Mouse (Mus musculus): ENCODE measurements around the gene Clasp2. TPM values are rescaled to one million over a fixed set of nuclear protein-coding genes. Genes with fewer than 3 reads are reported as not detected.
"Not testable (repeated sequence)": the region's sequence is repeated elsewhere in the genome, so short reads cannot be mapped to it uniquely, and the experiment has no call there.

The Clasp2 gene
- polyA plus RNA-seq (2016; fragmentation: Nextera tagmentation; extraction: Ambion mirVana): 23.1 and 24.2 TPM in 2 replicates

DNA sequence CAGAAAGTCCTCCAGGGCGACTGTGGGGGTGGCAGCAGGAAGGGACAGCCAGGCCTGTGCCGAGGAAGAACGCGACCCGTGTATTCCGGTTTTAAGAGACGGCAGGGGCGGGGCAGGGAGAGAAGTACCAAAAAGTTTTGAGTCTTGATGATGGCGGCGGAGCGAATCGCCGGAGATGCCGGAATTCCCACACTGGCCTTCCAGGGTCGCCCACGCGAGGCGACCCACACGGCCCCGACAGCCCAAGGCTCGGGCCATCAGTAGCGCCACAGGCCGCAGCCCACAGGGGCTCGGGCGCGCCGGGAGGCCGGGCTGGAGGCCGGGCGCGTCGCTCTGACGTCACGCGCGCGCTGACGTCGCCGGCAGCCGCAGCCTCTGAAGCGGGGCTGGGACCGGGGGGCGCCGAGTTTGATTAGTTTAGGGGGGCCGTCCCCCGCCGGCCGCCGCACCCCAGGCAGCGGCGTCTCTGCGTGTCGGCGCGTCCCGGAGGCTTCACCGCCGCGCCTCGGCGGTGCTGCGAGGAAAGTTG, at the start of gene Clasp2:
Gene Clasp2, plus strand, starts transcription at position 366 of the 529 bp plus-strand sequence.
- no peaks in the 10 kb centered on the region for H3K36me3 ChIP-seq
- H3K9me3 ChIP-seq (replicated peaks): no peaks in the 10 kb centered on the region
- peaks cover 47% of the 10 kb centered on the region for H3K4me1 ChIP-seq
- H3K4me3 ChIP-seq: peak within 1 kb of the TSS; percentile 77
- no peaks in the 10 kb centered on the region for H3K27me3 ChIP-seq (replicated peaks)
- peak within 1 kb of the TSS; percentile 84 for H3K4me2 ChIP-seq
- peak; percentile 92 for ATAC-seq
- peak within 1 kb of the TSS; percentile 92 for H3K9ac ChIP-seq
- under 1% methylated on average over 60 of the region's 63 CpGs for WGBS (ENCODE audit: insufficient replicate concordance)
- H3K27ac ChIP-seq: peak within 1 kb of the TSS; percentile 82

DNA sequence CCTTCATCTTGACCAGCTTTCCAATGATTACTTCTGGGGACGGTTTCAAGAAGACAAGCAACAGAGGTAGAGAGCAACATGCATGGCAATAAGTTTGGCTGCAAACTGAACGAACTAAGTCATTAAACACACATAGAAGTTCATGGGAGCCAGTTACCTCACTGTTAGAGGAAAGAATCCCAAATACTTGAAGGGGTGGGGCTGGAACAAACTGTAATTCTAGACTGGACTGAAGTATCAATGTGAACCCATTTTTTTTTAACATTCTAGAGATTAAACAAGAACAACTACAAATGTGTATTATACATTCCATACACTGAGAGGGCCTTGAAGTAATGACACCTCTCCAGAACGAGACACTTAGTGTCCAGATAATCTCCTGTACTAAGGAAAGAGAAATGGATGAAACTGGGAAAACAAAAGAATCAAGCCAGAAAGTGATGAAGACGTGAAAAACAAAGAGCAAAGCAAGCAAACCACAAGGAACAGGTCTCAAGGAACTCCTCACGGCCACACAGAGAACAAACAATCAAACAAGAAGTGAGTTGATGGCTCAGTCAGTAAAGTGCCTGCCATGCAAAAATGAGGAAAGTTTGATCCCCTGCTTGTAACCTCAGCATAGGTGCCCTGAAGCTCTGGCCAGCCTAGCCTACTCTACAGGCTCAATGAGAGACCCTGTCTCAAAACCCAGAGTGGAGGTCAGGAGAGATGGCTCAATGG, 39.7 kb upstream of the Clasp2 start:
- no peaks in the 10 kb centered on the region for H3K27me3 ChIP-seq (replicated peaks)
- WGBS (ENCODE audit: insufficient replicate concordance): 75% methylated on average over 5 of the region's 5 CpGs
- H3K27ac ChIP-seq: no peak overlapping the region
- peaks cover 33% of the 10 kb centered on the region for H3K36me3 ChIP-seq
- ATAC-seq: no peak
- peaks cover 41% of the 10 kb centered on the region for H3K4me1 ChIP-seq
- H3K4me3 ChIP-seq: no peak overlapping the region
- no peaks in the 10 kb centered on the region for H3K9me3 ChIP-seq (replicated peaks)
- H3K4me2 ChIP-seq: no peak overlapping the region
- no peak overlapping the region for H3K9ac ChIP-seq

DNA sequence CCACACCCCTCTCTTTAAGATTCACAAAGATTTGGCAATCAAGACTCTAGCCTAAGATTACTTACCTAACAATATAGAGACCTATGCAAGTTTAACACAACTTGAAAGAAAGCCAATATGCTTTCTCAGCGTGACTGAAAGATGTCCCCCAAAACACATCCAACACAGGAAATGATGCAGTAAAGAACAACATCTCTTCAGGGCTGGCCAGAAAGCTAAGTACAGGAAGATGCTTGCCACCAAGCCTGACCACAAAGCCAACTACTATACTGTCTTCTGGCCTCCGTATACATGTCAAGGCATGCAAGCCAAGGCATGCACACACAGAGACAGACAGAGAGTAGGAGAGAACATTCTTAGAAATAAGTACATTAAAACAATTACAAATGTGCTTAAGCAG, 35.2 kb upstream of the Clasp2 start:
- Histone ChIP-seq H3K4me2 (peak overlapping the region; percentile 84), H3K36me3 (0 out of 2 replicates have a peak, but pooled peaks cover 6% of the 10 kb centered on the region), H3K27ac (no peak overlapping the region), H3K9me3 (replicated peaks) (no peaks in the 10 kb centered on the region), H3K4me1 (peaks cover 55% of the 10 kb centered on the region), H3K9ac (peak overlapping the region; percentile 95), H3K27me3 (replicated peaks) (no peaks in the 10 kb centered on the region), H3K4me3 (peak overlapping the region; percentile 90)
- ATAC-seq: no peak
- 30% methylated on average over 2 of the region's 2 CpGs for WGBS (ENCODE audit: insufficient replicate concordance)

DNA sequence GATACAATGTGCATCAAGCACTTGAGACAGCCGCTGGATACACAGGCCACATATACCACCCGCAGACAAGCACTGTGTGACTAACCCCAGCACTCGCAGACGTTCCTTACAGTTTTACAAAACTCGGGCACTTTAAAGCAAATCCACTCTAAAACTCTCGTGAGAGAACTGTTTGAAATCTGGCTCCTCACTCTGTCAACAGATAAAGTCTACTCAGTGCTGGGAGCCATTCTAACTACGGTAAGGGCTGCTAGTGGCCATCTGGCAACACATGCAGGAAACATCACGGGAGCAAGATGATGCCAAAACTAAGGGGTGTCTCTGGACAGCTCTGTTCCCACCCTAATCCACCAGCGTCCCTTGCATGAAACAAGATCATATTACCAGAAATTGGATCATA, 34.4 kb upstream of the Clasp2 start:
- H3K36me3 ChIP-seq: 0 out of 2 replicates have a peak, but pooled peaks cover 6% of the 10 kb centered on the region
- no peak for ATAC-seq
- peaks cover 55% of the 10 kb centered on the region for H3K4me1 ChIP-seq
- peak overlapping the region; percentile 95 for H3K9ac ChIP-seq
- H3K27ac ChIP-seq: peak overlapping the region; percentile 90; the same call in 1 of the 2 replicates
- WGBS (ENCODE audit: insufficient replicate concordance): 30% methylated on average over 9 of the region's 9 CpGs
- H3K9me3 ChIP-seq (replicated peaks): no peaks in the 10 kb centered on the region
- H3K4me2 ChIP-seq: peak overlapping the region; percentile 84
- H3K4me3 ChIP-seq: peak overlapping the region; percentile 90
- H3K27me3 ChIP-seq (replicated peaks): no peaks in the 10 kb centered on the region

DNA sequence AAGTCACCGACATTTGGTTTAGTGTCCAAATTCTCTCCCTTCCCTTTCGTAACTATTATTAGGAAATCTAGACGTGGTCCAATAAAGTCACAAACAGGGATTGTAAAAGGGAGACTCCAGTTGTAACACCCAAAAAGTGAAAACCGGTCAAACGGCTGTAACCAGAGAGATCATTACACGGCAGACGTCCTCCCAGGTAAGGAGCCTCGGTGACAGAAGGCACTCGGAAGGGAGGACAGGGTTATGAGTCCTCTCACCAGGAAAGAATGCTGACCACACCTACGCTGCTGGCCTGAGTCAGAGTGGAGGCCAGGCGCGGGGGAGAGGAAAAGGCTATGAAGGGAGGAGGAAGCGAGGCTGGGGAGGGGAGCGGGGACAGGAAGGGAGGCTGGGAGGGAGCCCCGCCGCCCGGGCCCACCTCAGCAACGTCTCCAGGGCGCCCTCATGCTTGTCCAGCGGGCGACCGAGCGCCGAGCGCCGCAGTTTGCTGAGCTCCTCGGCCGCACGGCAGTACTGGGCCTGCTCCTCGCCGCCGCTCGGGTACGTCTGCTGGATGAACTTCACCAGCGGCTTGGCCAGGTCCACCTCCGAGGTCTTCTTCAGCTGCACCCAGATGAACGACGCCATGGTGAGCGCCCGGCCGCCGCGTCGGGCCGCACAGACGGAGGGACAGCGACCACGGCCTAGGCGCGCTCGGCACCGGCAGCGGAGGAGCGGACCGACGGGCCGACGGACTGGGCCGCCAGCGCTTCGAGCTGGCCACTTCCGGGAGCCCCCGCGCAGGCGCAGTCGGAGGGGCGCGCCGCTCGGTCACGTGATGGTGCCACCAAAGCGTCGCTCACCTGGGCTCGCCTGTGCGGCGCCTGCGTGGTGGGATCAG, 33.6 kb upstream of the Clasp2 start, which contains the start of gene Pdcd6ip:
Gene Pdcd6ip, minus strand, starts transcription at position 779 of the 880 bp plus-strand sequence.
- 1% methylated on average over 77 of the region's 77 CpGs for WGBS (ENCODE audit: insufficient replicate concordance)

DNA sequence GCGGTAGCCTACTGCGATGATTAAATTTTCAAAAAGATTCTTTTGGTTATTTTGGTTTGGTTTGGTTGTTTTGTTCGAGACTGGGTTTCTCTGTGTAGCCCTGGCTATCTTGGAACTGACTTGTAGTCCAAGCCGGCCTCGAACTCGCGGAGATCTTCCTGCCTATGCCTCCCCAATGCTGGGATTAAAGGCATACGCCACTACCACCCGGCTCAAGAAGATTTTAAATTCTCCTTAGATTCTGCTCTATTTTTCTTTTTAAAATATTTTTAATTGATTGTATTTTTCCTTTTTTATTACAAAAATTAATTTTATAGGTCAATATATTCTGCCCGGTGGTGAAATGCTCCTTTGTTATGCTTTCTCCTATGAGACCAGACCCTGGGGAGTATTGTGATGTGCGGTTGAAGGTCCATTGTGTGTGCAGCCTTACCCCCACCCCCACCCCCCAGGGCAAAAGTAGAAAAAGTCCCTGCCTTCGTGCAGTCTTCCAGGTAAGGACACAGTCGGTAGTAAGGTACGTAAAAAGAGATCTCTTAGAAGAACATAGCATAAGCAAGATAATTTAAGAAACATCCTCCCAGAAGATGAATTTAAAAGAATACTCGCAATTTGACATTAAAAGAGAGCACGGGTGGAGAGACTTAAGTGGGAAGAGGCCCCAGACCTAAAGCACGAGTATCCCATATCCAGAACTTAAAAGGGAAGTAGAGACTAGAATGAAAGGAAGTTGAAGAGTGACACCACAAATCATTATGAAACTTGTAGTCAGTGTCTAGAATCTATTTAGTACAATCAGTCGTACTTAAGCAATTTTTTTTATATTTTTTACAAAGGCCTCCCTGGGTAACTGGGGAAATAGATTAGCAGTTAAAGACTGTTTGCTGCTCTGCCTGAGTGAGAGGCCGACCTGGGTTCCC, 32.7 kb upstream of the Clasp2 start:
- Histone ChIP-seq H3K27me3 (replicated peaks) (0 out of 2 replicates have a peak, but pooled peaks cover 10% of the 10 kb centered on the region), H3K4me3 (peak overlapping the region; percentile 90), H3K4me2 (peak overlapping the region; percentile 84), H3K9me3 (replicated peaks) (no peaks in the 10 kb centered on the region), H3K27ac (peak overlapping the region; percentile 90), H3K36me3 (no peaks in the 10 kb centered on the region), H3K9ac (peak overlapping the region; percentile 95), H3K4me1 (peaks cover 38% of the 10 kb centered on the region)
- WGBS (ENCODE audit: insufficient replicate concordance): 49% methylated on average over 19 of the region's 19 CpGs
- peak; percentile 16; the same call in 1 of the 2 replicates for ATAC-seq

More for the DNA sequence above, 33.6 kb upstream of the Clasp2 start, which contains the start of gene Pdcd6ip:
- Histone ChIP-seq H3K9ac (peak within 1 kb of the TSS; percentile 95), H3K27ac (peak within 1 kb of the TSS; percentile 90), H3K4me2 (peak within 1 kb of the TSS; percentile 84), H3K9me3 (replicated peaks) (no peaks in the 10 kb centered on the region), H3K36me3 (0 out of 2 replicates have a peak, but pooled peaks cover 5% of the 10 kb centered on the region), H3K4me3 (peak within 1 kb of the TSS; percentile 90), H3K4me1 (peaks cover 47% of the 10 kb centered on the region), H3K27me3 (replicated peaks) (0 out of 2 replicates have a peak, but pooled peaks cover 5% of the 10 kb centered on the region)
- peak; percentile 91 for ATAC-seq

DNA sequence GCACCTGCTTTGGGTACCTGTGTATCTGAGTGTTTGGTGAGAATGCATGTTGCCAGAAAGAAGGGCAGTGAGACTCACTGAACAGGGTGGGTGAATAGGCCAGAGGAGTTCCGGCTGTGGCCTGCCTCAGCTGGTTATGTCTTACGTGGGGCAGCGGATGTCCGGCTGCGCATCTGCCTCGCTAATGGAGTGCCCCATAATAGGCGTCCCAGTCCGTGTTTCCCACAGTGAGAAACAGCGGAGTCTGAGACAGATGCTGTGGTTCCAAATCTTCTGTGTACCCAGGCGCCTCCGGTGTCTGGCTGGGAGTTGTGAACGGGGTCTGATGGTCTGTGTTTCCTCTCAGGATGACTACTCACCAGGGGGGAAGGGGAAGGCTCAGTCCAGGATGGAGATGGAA, 30.4 kb upstream of the Clasp2 start:
- Histone ChIP-seq H3K4me3 (no peak overlapping the region), H3K9ac (no peak overlapping the region), H3K36me3 (no peaks in the 10 kb centered on the region), H3K4me2 (no peak overlapping the region), H3K4me1 (peaks cover 27% of the 10 kb centered on the region), H3K27me3 (replicated peaks) (peaks cover 13% of the 10 kb centered on the region; the same call in 1 of the 2 replicates), H3K9me3 (replicated peaks) (no peaks in the 10 kb centered on the region), H3K27ac (no peak overlapping the region)
- 72% methylated on average over 12 of the region's 12 CpGs for WGBS (ENCODE audit: insufficient replicate concordance)
- ATAC-seq: no peak

DNA sequence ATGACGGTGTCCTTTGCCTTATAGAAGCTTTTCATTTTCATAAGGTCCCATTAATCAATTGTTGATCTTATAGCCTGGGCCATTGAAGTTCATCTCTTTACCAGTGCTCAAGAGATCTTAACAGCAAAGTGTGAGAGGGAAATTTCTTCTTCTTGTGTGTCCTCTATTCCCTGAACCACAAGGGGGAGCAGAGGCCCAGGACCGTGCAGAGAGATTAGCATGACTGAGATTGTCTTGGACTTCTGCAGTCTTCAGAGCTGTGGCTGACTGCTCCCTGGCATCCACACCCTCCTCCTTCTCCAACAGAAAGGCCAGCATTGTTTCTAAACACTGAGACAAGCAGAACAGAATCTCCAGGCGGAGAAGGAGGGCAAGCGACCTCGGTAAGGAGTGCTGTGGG, 22.2 kb upstream of the Clasp2 start:
- 42% methylated on average over 5 of the region's 5 CpGs for WGBS (ENCODE audit: insufficient replicate concordance)
- Histone ChIP-seq H3K27ac (no peak overlapping the region), H3K4me1 (0 out of 2 replicates have a peak, but pooled peaks cover 6% of the 10 kb centered on the region), H3K36me3 (no peaks in the 10 kb centered on the region), H3K4me3 (no peak overlapping the region), H3K27me3 (replicated peaks) (peaks cover 3% of the 10 kb centered on the region; the same call in 1 of the 2 replicates), H3K9ac (no peak overlapping the region), H3K9me3 (replicated peaks) (no peaks in the 10 kb centered on the region), H3K4me2 (no peak overlapping the region)
- no peak for ATAC-seq

DNA sequence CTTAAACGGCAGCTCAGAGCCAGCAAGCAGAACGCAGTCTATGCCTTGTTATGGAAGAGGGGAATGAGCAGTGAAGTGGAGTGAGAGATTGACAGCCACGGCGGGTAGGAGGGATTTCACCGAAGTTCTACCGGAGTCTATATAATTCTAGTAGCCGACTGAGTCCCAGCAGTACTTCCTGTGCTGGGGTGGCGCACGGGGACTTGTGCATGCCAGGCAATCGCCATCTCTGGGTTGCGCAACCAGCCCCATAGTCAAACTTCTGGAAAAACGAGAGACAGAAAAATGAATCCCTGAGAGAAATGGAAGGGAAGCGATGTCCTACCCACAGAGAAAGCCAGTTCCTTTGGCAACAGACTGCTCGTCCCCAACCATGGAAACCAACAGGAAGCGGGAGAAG, 16.6 kb upstream of the Clasp2 start:
- Histone ChIP-seq H3K9me3 (replicated peaks) (no peaks in the 10 kb centered on the region), H3K4me2 (no peak overlapping the region), H3K4me1 (no peaks in the 10 kb centered on the region), H3K27ac (no peak overlapping the region), H3K9ac (no peak overlapping the region), H3K27me3 (replicated peaks) (no peaks in the 10 kb centered on the region), H3K36me3 (no peaks in the 10 kb centered on the region), H3K4me3 (no peak overlapping the region)
- WGBS (ENCODE audit: insufficient replicate concordance): 62% methylated on average over 15 of the region's 15 CpGs
- ATAC-seq: no peak

DNA sequence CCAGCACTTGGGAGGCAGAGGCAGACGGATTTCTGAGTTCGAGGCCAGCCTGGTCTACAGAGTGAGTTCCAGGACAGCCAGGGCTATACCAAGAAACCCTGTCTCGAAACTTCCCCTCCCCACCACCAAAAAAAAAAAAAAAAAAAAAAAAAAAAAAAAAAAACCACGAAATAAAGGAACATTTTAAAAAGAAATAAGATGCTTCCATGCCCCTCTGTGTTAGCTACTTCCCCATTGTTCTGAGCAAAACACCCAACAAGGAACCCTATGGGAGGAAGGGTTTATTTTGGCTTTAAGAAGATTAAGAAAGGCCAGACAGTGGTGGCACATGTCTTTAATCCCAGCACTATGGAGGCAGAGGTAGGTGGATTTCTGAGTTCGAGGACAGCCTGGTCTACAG, 15.7 kb upstream of the Clasp2 start:
- WGBS (ENCODE audit: insufficient replicate concordance): 56% methylated on average over 5 of the region's 5 CpGs
- H3K36me3 ChIP-seq; H3K4me2 ChIP-seq; H3K27ac ChIP-seq; ATAC-seq; H3K9ac ChIP-seq; H3K9me3 ChIP-seq (replicated peaks); H3K4me1 ChIP-seq; H3K27me3 ChIP-seq (replicated peaks); H3K4me3 ChIP-seq: not testable (repeated sequence)

DNA sequence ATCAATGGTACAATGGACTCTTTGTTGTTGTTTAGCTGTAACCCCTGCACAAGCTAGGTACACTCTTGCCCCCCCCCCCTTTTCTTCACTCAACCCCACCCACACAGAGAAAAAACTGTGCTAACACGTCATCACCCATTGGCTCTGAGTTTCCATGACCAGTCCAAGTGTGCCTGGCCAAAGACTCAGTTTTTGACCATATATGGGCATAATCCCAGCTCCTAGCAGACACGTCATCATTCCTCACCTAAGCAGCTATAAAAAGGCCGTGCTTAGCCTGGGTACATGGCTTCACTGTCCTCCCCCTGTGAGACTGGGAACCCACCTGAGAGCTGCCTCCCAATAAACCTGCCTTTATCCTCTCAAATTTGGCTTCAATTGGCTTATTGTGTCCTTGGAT, 15.1 kb upstream of the Clasp2 start:
- Histone ChIP-seq H3K9me3 (replicated peaks) (no peaks in the 10 kb centered on the region), H3K36me3 (no peaks in the 10 kb centered on the region), H3K27ac (no peak overlapping the region), H3K27me3 (replicated peaks) (no peaks in the 10 kb centered on the region), H3K4me1 (no peaks in the 10 kb centered on the region), H3K4me3 (no peak overlapping the region), H3K9ac (no peak overlapping the region), H3K4me2 (no peak overlapping the region)
- ATAC-seq: no peak
- 68% methylated on average over 3 of the region's 3 CpGs for WGBS (ENCODE audit: insufficient replicate concordance)

Data from liver, embryonic 12.5 days (tissue).